Mouse (Mus musculus) heart, embryonic 12.5 days (tissue): ENCODE data around the gene Hsd17b11. TPM values are rescaled to one million over a fixed set of nuclear protein-coding genes. Genes with fewer than 3 reads are reported as not detected.

Experiments used
- ATAC-seq: fragments of 200-750 bp; cut with Nextera tagmentation; 2 replicates; pipeline ENCODE4 v1.8.0; 2017; ENCODE audit warnings: moderate TSS enrichment, moderate library complexity; ENCODE audit not compliant: insufficient number of reproducible peaks, low FRiP score
- H3K27ac ChIP-seq: fragments of 300-500 bp; sonication (generic); 2 replicates; pipeline ENCODE4 v1.5.1; 2016; ENCODE audit warnings: mild to moderate bottlenecking, moderate library complexity; ENCODE audit not compliant: poor library complexity, severe bottlenecking
- H3K27me3 ChIP-seq: fragments of 300-500 bp; sonication (generic); replicated peaks from 2 replicates; pipeline ENCODE4 v1.6.1; 2016; ENCODE audit warnings: mild to moderate bottlenecking, moderate library complexity
- H3K36me3 ChIP-seq: fragments of 300-500 bp; sonication (generic); 2 replicates; pipeline ENCODE4 v1.6.1; 2016; ENCODE audit warnings: mild to moderate bottlenecking, moderate library complexity
- H3K4me1 ChIP-seq: fragments of 300-500 bp; sonication (generic); replicated peaks from 2 replicates; pipeline ENCODE4 v1.6.1; 2016; ENCODE audit warnings: mild to moderate bottlenecking
- H3K4me2 ChIP-seq: fragments of 300-500 bp; sonication (generic); 2 replicates; pipeline ENCODE4 v1.6.1; 2016; ENCODE audit warnings: mild to moderate bottlenecking, moderate library complexity
- H3K4me3 ChIP-seq: fragments of 300-500 bp; sonication (generic); 2 replicates; pipeline ENCODE4 v1.5.1; 2016; ENCODE audit warnings: mild to moderate bottlenecking
- H3K9ac ChIP-seq: fragments of 300-500 bp; sonication (generic); 2 replicates; pipeline ENCODE4 v1.6.1; 2016; ENCODE audit warnings: mild to moderate bottlenecking, moderate library complexity
- H3K9me3 ChIP-seq: fragments of 300-500 bp; sonication (generic); replicated peaks from 2 replicates; pipeline ENCODE4 v1.6.1; 2016; ENCODE audit warnings: mild to moderate bottlenecking, moderate library complexity
- WGBS: fragments of 180-500 bp; shearing (Covaris S2); methylation state at CpG from one replicate; pipeline ENCODE4 v1.1.7; 2016; 5-methylcytosine and 5-hydroxymethylcytosine counted together
- polyA plus RNA-seq: library from polyadenylated mRNA; unstranded; fragments of >200 nt; fragmentation: Nextera tagmentation; extraction: Ambion mirVana; gene quantifications from 2 replicates; pipeline ENCODE4 v1.2.1, GENCODE M21; 2016

The Hsd17b11 gene
- polyA plus RNA-seq, 1 experiment from 2014 or later, result 3.9 TPM

GRCm38 (mm10) chr5:104003955-104004354 lies 17.8 kb downstream of the Hsd17b11 start:
- WGBS, result 77% methylated on average over 2 of the region's 2 CpGs
- ATAC-seq, result no peak
- Histone ChIP-seq H3K9ac (no peak overlapping the region), H3K27ac (no peak overlapping the region), H3K4me2 (no peak overlapping the region), H3K4me1 (no peaks in the 10 kb centered on the region), H3K4me3 (no peak overlapping the region), H3K27me3 (no peaks in the 10 kb centered on the region), H3K9me3 (no peaks in the 10 kb centered on the region), H3K36me3 (peaks cover 47% of the 10 kb centered on the region)

GRCm38 (mm10) chr5:104003256-104003931 lies 18.3 kb downstream of the Hsd17b11 start:
- H3K4me3 ChIP-seq, result no peak overlapping the region
- no peak overlapping the region for H3K4me2 ChIP-seq
- peaks cover 44% of the 10 kb centered on the region for H3K36me3 ChIP-seq
- H3K4me1 ChIP-seq, result no peaks in the 10 kb centered on the region
- H3K9me3 ChIP-seq, result no peaks in the 10 kb centered on the region
- no peaks in the 10 kb centered on the region for H3K27me3 ChIP-seq
- H3K9ac ChIP-seq, result no peak overlapping the region
- no peak for ATAC-seq
- H3K27ac ChIP-seq, result no peak overlapping the region
- WGBS, result 50% methylated on average over 15 of the region's 15 CpGs

- no peak overlapping the region for H3K27ac ChIP-seq
- peaks cover 38% of the 10 kb centered on the region for H3K36me3 ChIP-seq
- no peak overlapping the region for H3K4me2 ChIP-seq
- H3K9ac ChIP-seq, result no peak overlapping the region
- H3K27me3 ChIP-seq, result no peaks in the 10 kb centered on the region
- 43% methylated on average over 18 of the region's 18 CpGs for WGBS
- H3K4me1 ChIP-seq, result no peaks in the 10 kb centered on the region
- H3K9me3 ChIP-seq, result no peaks in the 10 kb centered on the region
- ATAC-seq, result no peak
- no peak overlapping the region for H3K4me3 ChIP-seq
Observed at GRCm38 (mm10) chr5:104002549-104003255, 19.0 kb downstream of the Hsd17b11 start.

- no peaks in the 10 kb centered on the region for H3K9me3 ChIP-seq
- H3K4me2 ChIP-seq, result no peak overlapping the region
- no peaks in the 10 kb centered on the region for H3K4me1 ChIP-seq
- no peak overlapping the region for H3K27ac ChIP-seq
- H3K27me3 ChIP-seq, result no peaks in the 10 kb centered on the region
- no peak for ATAC-seq
- WGBS, result 2% methylated on average over 5 of the region's 5 CpGs
- no peak overlapping the region for H3K9ac ChIP-seq
- no peak overlapping the region for H3K4me3 ChIP-seq
- peaks cover 22% of the 10 kb centered on the region for H3K36me3 ChIP-seq
Observed at GRCm38 (mm10) chr5:103999738-104000137, 22.0 kb downstream of the Hsd17b11 start.

- Histone ChIP-seq H3K9ac (no peak overlapping the region), H3K4me1 (no peaks in the 10 kb centered on the region), H3K27ac (no peak overlapping the region), H3K36me3 (peaks cover 24% of the 10 kb centered on the region), H3K4me3 (no peak overlapping the region), H3K9me3 (no peaks in the 10 kb centered on the region), H3K27me3 (no peaks in the 10 kb centered on the region), H3K4me2 (no peak overlapping the region)
- ATAC-seq, result no peak
- WGBS, result 47% methylated on average over 5 of the region's 5 CpGs
Observed at GRCm38 (mm10) chr5:103998739-103999138, 23.0 kb downstream of the Hsd17b11 start.

- no peak overlapping the region for H3K4me3 ChIP-seq
- 46% methylated on average over 3 of the region's 3 CpGs for WGBS
- no peaks in the 10 kb centered on the region for H3K27me3 ChIP-seq
- H3K9me3 ChIP-seq, result no peaks in the 10 kb centered on the region
- no peaks in the 10 kb centered on the region for H3K4me1 ChIP-seq
- no peak for ATAC-seq
- no peak overlapping the region for H3K9ac ChIP-seq
- H3K4me2 ChIP-seq, result no peak overlapping the region
- no peak overlapping the region for H3K27ac ChIP-seq
- peaks cover 5% of the 10 kb centered on the region for H3K36me3 ChIP-seq
Observed at GRCm38 (mm10) chr5:103995181-103995580, 26.5 kb downstream of the Hsd17b11 start.

GRCm38 (mm10) chr5:103994669-103995068 lies 27.1 kb downstream of the Hsd17b11 start:
- no peak overlapping the region for H3K4me3 ChIP-seq
- no peaks in the 10 kb centered on the region for H3K27me3 ChIP-seq
- 69% methylated on average over 4 of the region's 4 CpGs for WGBS
- no peaks in the 10 kb centered on the region for H3K9me3 ChIP-seq
- H3K36me3 ChIP-seq, result peaks cover 8% of the 10 kb centered on the region
- no peak overlapping the region for H3K4me2 ChIP-seq
- ATAC-seq, result no peak
- no peaks in the 10 kb centered on the region for H3K4me1 ChIP-seq
- no peak overlapping the region for H3K9ac ChIP-seq
- H3K27ac ChIP-seq, result no peak overlapping the region

GRCm38 (mm10) chr5:103993601-103994000 lies 28.1 kb downstream of the Hsd17b11 start:
- Histone ChIP-seq H3K27me3 (no peaks in the 10 kb centered on the region), H3K4me3 (no peak overlapping the region), H3K9ac (no peak overlapping the region), H3K27ac (no peak overlapping the region), H3K4me2 (no peak overlapping the region), H3K36me3 (peaks cover 17% of the 10 kb centered on the region), H3K9me3 (no peaks in the 10 kb centered on the region), H3K4me1 (no peaks in the 10 kb centered on the region)
- WGBS, result 81% methylated on average over 1 of the region's 1 CpGs
- no peak for ATAC-seq

- no peak overlapping the region for H3K27ac ChIP-seq
- WGBS, result 86% methylated on average over 9 of the region's 9 CpGs
- no peak overlapping the region for H3K9ac ChIP-seq
- peaks cover 20% of the 10 kb centered on the region for H3K36me3 ChIP-seq
- H3K9me3 ChIP-seq, result no peaks in the 10 kb centered on the region
- no peaks in the 10 kb centered on the region for H3K27me3 ChIP-seq
- no peaks in the 10 kb centered on the region for H3K4me1 ChIP-seq
- H3K4me2 ChIP-seq, result no peak overlapping the region
- no peak overlapping the region for H3K4me3 ChIP-seq
- no peak for ATAC-seq
Observed at GRCm38 (mm10) chr5:103992831-103993230, 28.9 kb downstream of the Hsd17b11 start.

- Histone ChIP-seq H3K27me3 (no peaks in the 10 kb centered on the region), H3K4me3 (no peak overlapping the region), H3K4me1 (no peaks in the 10 kb centered on the region), H3K9ac (no peak overlapping the region), H3K36me3 (no peaks in the 10 kb centered on the region), H3K27ac (no peak overlapping the region), H3K4me2 (no peak overlapping the region), H3K9me3 (no peaks in the 10 kb centered on the region)
- WGBS, result 83% methylated on average over 9 of the region's 9 CpGs
- no peak for ATAC-seq
Observed at GRCm38 (mm10) chr5:103980705-103981560, 40.8 kb downstream of the Hsd17b11 start.

GRCm38 (mm10) chr5:103977907-103978570 lies 43.7 kb downstream of the Hsd17b11 start:
- no peak overlapping the region for H3K4me2 ChIP-seq
- no peak overlapping the region for H3K27ac ChIP-seq
- no peaks in the 10 kb centered on the region for H3K9me3 ChIP-seq
- 84% methylated on average over 7 of the region's 7 CpGs for WGBS
- H3K4me3 ChIP-seq, result no peak overlapping the region
- H3K4me1 ChIP-seq, result no peaks in the 10 kb centered on the region
- no peak for ATAC-seq
- H3K9ac ChIP-seq, result no peak overlapping the region
- H3K36me3 ChIP-seq, result no peaks in the 10 kb centered on the region
- H3K27me3 ChIP-seq, result no peaks in the 10 kb centered on the region
